Mouse (Mus musculus) C2C12 (cell line): Measurements from ENCODE around the gene Ggt1. TPM values are rescaled to one million over a fixed set of nuclear protein-coding genes. Genes with fewer than 3 reads are reported as not detected.

Experiments
- H3K27me3 ChIP-seq: one replicate; pipeline ENCODE4 v1.6.1; 2011; ENCODE audit not compliant: control insufficient read depth, insufficient read depth, insufficient read length
- H3K36me3 ChIP-seq: one replicate; pipeline ENCODE4 v1.6.1; 2011; ENCODE audit not compliant: control insufficient read depth, insufficient read depth
- H3K4me3 ChIP-seq: one replicate; pipeline ENCODE4 v1.5.1; 2011; ENCODE audit warnings: mild to moderate bottlenecking, control low read depth; ENCODE audit not compliant: poor library complexity, insufficient read depth, severe bottlenecking
- H3K79me2 ChIP-seq: one replicate; pipeline ENCODE4 v1.6.1; 2011; ENCODE audit not compliant: control insufficient read depth, insufficient read depth
- H3K79me3 ChIP-seq: one replicate; pipeline ENCODE4 v1.6.1; 2011; ENCODE audit warnings: low read depth, control low read depth
- H3ac ChIP-seq: one replicate; pipeline ENCODE3; 2011; ENCODE audit warnings: low read depth; ENCODE audit not compliant: control insufficient read depth, insufficient read length
- CEBPB ChIP-seq: IDR thresholded peaks from one replicate; pipeline ENCODE4 v1.6.1; 2011; ENCODE audit warnings: low read depth, mild to moderate bottlenecking, control low read depth, moderate library complexity
- CTCF ChIP-seq: IDR thresholded peaks from one replicate; pipeline ENCODE4 v1.5.1; 2011; ENCODE audit not compliant: control insufficient read depth, insufficient read depth, insufficient read length
- FOSL1 ChIP-seq: IDR thresholded peaks from one replicate; pipeline ENCODE4 v1.8.0; 2011; ENCODE audit warnings: mild to moderate bottlenecking, low read length; ENCODE audit not compliant: poor library complexity, insufficient read depth, severe bottlenecking
- MAX ChIP-seq: IDR thresholded peaks from one replicate; pipeline ENCODE4 v1.6.1; 2011; ENCODE audit warnings: mild to moderate bottlenecking, control low read depth
- MYOD1 ChIP-seq: IDR thresholded peaks from one replicate; pipeline ENCODE4 v1.6.1; 2011; ENCODE audit warnings: low read depth; ENCODE audit not compliant: control insufficient read depth, insufficient read length
- MYOG ChIP-seq: IDR thresholded peaks from one replicate; pipeline ENCODE4 v1.6.1; 2011; ENCODE audit not compliant: control insufficient read depth, insufficient read length; ENCODE audit errors: extremely low read depth
- USF1 ChIP-seq: IDR thresholded peaks from one replicate; pipeline ENCODE4 v1.6.1; 2011; ENCODE audit warnings: low read depth, mild to moderate bottlenecking, control low read depth, moderate library complexity
- polyA plus RNA-seq: library from polyadenylated mRNA; unstranded; fragments of >200 nt; fragmentation: generic; extraction: Trizol; gene quantifications from one replicate; pipeline ENCODE4 v1.2.1, GENCODE M21; 2012; ENCODE audit warnings: missing spikeins

Gene Ggt1
- polyA plus RNA-seq, 1 experiment, result 0.12 TPM

DNA sequence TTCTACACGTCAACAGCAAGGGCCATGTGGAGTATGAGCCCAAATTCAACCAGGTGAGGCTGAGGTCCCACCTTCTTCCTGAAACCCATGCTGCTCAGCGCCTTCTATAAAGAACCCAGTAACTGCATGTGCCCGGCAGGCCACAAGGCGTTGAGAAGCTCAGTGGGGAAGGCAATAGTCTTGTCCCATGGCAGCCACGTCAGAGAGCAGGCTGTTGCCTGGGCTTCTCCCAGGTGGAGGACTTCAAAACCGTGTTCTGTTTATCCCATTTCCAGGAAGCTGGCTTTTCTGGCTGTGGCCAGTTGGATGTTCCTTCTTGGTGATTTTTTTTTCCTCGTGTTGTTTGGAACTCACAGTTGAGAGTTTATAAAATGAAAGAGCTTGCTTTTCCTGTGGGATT is 49.1 kb downstream of the Ggt1 start:
- TF ChIP-seq MYOG (no peak), USF1 (no peak), MAX (no peak), CEBPB (no peak), MYOD1 (no peak), FOSL1 (no peak), CTCF (no peak)
- Histone ChIP-seq H3ac (no peak overlapping the region), H3K4me3 (no peak overlapping the region), H3K36me3 (no peaks in the 10 kb centered on the region), H3K27me3 (peaks cover 1% of the 10 kb centered on the region), H3K79me2 (no peaks in the 10 kb centered on the region), H3K79me3 (no peaks in the 10 kb centered on the region)

DNA sequence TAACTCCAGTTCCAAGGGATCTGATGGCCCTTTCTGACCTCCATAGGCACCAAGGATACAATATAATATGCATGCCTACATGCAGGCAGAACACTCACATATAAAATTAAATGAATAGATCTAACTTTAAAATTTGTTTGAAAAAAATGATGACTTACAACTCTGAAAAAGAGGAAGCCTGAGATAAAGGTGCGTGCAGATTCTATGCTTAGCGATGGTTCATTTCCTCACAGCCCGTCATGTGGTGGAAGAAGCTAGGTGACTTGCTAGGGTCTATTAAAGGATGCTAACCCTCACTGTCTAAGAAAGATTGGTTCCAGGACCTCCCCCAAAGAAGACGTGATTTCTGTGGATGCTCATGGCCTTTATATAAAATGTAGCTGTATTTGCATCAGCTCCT is 54.6 kb downstream of the Ggt1 start:
- TF ChIP-seq USF1, result no peak
- no peak for TF ChIP-seq CEBPB
- no peak for TF ChIP-seq MYOD1
- TF ChIP-seq MYOG, result no peak
- no peak for TF ChIP-seq CTCF
- no peak for TF ChIP-seq MAX
- no peak for TF ChIP-seq FOSL1
- no peak overlapping the region for H3K4me3 ChIP-seq
- H3K79me2 ChIP-seq, result no peaks in the 10 kb centered on the region
- H3K36me3 ChIP-seq, result no peaks in the 10 kb centered on the region
- no peaks in the 10 kb centered on the region for H3K79me3 ChIP-seq
- peaks cover 4% of the 10 kb centered on the region for H3K27me3 ChIP-seq
- no peak overlapping the region for H3ac ChIP-seq

DNA sequence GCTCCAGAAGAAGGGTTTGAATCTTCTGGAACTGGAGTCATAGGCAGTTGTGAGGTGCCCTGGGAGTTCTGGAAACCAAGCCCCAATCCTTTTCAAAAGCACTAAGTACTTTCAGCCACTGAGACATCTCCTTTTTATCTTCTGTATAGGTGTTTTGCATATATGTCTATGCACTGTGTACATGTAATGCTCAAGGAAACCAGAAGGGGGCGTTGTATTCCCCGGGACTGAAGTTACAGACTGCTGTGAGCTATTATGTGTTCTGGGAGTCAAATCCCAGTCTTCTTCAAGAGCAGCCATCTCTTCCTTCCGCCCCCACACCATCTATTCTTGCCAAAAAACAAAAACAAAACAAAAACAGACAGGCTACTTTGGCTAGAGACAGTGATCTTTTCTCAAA is 59.4 kb downstream of the Ggt1 start:
- TF ChIP-seq CTCF, result no peak
- no peak for TF ChIP-seq CEBPB
- no peak for TF ChIP-seq FOSL1
- no peak for TF ChIP-seq USF1
- TF ChIP-seq MYOG, result no peak
- no peak for TF ChIP-seq MAX
- TF ChIP-seq MYOD1, result no peak

DNA sequence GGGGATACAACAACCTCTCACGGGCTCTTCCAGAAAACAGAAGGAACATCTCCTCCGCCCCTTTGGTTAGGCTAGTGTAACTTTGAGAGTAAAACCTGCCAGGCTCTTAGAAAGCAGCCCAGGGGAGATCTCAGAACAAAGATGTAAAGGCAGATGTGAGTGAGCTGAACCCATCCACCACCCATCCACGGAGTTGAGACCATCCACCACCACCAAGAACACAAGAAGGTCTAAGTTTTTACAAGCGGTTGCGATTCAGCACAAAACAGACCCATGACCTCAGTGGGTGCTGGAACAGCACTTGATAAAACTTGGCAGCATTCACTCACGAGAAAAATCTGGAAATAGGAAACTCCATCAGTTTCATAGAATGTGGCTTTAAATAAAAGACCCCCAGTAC is 64.5 kb downstream of the Ggt1 start:
- Histone ChIP-seq H3K79me3 (no peaks in the 10 kb centered on the region), H3K4me3 (no peak overlapping the region), H3K36me3 (no peaks in the 10 kb centered on the region), H3ac (no peak overlapping the region), H3K27me3 (no peaks in the 10 kb centered on the region), H3K79me2 (no peaks in the 10 kb centered on the region)
- TF ChIP-seq MYOG, result no peak
- TF ChIP-seq MYOD1, result no peak
- TF ChIP-seq CTCF, result no peak
- no peak for TF ChIP-seq FOSL1

More for the DNA sequence above, 59.4 kb downstream of the Ggt1 start:
- H3K79me3 ChIP-seq, result no peaks in the 10 kb centered on the region
- no peaks in the 10 kb centered on the region for H3K36me3 ChIP-seq
- no peak overlapping the region for H3ac ChIP-seq
- no peaks in the 10 kb centered on the region for H3K27me3 ChIP-seq
- H3K79me2 ChIP-seq, result no peaks in the 10 kb centered on the region
- H3K4me3 ChIP-seq, result no peak overlapping the region

DNA sequence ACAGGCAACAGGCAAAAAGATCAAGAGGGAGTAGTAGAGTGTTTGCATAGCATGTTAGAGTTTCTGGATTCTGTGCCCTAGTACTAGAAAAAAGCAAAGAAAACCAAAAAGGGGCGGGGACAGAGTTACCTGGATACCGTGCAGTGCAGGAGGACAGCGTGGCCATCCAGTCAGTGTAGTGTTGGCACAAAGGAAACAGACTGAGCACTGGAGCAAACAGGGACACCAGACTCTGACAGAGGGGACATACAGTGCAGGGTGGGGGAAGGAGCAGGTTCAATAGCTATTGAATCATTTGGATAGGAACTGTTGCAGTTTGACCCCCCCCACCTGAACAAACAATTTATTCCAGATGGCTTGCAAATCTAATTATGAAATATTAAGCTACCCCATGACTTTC is 65.6 kb downstream of the Ggt1 start:
- no peaks in the 10 kb centered on the region for H3K36me3 ChIP-seq
- no peak overlapping the region for H3K4me3 ChIP-seq
- H3K27me3 ChIP-seq, result no peaks in the 10 kb centered on the region
- no peaks in the 10 kb centered on the region for H3K79me2 ChIP-seq
- no peaks in the 10 kb centered on the region for H3K79me3 ChIP-seq
- no peak overlapping the region for H3ac ChIP-seq
- TF ChIP-seq USF1 (no peak), MYOD1 (no peak), MAX (no peak), FOSL1 (no peak), CEBPB (no peak), MYOG (no peak), CTCF (no peak)

DNA sequence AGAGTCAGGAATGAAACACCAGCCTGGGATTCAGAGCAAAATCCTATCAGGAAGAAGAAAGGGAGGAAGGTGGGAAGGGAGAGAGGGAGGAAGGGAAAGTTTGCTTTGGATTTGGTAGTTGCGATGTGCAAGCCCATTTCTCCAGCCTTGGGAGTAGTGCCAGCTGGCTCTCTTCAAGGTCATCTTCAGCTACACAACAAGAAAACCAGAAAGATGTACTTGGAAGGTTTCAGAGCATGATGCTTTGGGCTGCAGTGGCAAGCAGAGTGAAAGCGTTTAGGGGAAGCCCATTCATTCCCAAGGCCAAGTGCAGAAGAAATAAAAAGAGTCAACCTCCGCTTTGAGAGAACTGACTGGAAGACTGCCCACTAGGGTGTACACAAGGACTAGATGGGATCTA is 66.1 kb downstream of the Ggt1 start:
- Histone ChIP-seq H3K36me3 (no peaks in the 10 kb centered on the region), H3K79me2 (no peaks in the 10 kb centered on the region), H3K79me3 (no peaks in the 10 kb centered on the region), H3K4me3 (no peak overlapping the region), H3ac (no peak overlapping the region), H3K27me3 (no peaks in the 10 kb centered on the region)
- no peak for TF ChIP-seq MYOD1
- no peak for TF ChIP-seq MAX
- no peak for TF ChIP-seq MYOG
- no peak for TF ChIP-seq CTCF
